Mouse (Mus musculus): ENCODE measurements around the gene Ppp1r3c. TPM values are rescaled to one million over a fixed set of nuclear protein-coding genes. Genes with fewer than 3 reads are reported as not detected.

Ppp1r3c gene
- polyA plus RNA-seq, 1 experiment from 2014 or later, result 3.5 TPM

GRCm38 (mm10) chr19:36713092-36713491, 23.4 kb downstream of the Ppp1r3c start:
- H3K27ac ChIP-seq, result no peak overlapping the region
- H3K4me3 ChIP-seq, result no peak overlapping the region
- H3K4me2 ChIP-seq (replicated peaks), result no peak overlapping the region
- no peaks in the 10 kb centered on the region for H3K36me3 ChIP-seq
- ATAC-seq (ENCODE audit: low FRiP score, low read depth), result no peak
- no peak overlapping the region for H3K9ac ChIP-seq
- no peaks in the 10 kb centered on the region for H3K27me3 ChIP-seq (replicated peaks)
- no peaks in the 10 kb centered on the region for H3K4me1 ChIP-seq
- WGBS, result 76% methylated on average over 13 of the region's 13 CpGs
- H3K9me3 ChIP-seq, result no peaks in the 10 kb centered on the region

GRCm38 (mm10) chr19:36706195-36706594, 30.3 kb downstream of the Ppp1r3c start:
- Histone ChIP-seq H3K27me3 (replicated peaks) (no peaks in the 10 kb centered on the region), H3K4me2 (replicated peaks) (no peak overlapping the region), H3K4me3 (no peak overlapping the region), H3K9ac (no peak overlapping the region), H3K4me1 (no peaks in the 10 kb centered on the region), H3K36me3 (no peaks in the 10 kb centered on the region), H3K27ac (no peak overlapping the region), H3K9me3 (no peaks in the 10 kb centered on the region)
- 86% methylated on average over 6 of the region's 6 CpGs for WGBS
- no peak for ATAC-seq (ENCODE audit: low FRiP score, low read depth)

- Histone ChIP-seq H3K27me3 (replicated peaks) (no peaks in the 10 kb centered on the region), H3K4me3 (no peak overlapping the region), H3K27ac (no peak overlapping the region), H3K4me2 (replicated peaks) (no peak overlapping the region), H3K9me3 (no peaks in the 10 kb centered on the region), H3K4me1 (no peaks in the 10 kb centered on the region), H3K9ac (no peak overlapping the region), H3K36me3 (no peaks in the 10 kb centered on the region)
- WGBS, result 80% methylated on average over 17 of the region's 17 CpGs
- ATAC-seq (ENCODE audit: low FRiP score, low read depth), result no peak
Observed at GRCm38 (mm10) chr19:36705286-36706146, 30.9 kb downstream of the Ppp1r3c start.

GRCm38 (mm10) chr19:36704763-36705162, 31.7 kb downstream of the Ppp1r3c start:
- no peak for ATAC-seq (ENCODE audit: low FRiP score, low read depth)
- H3K4me1 ChIP-seq, result no peaks in the 10 kb centered on the region
- H3K4me2 ChIP-seq (replicated peaks), result no peak overlapping the region
- H3K36me3 ChIP-seq, result no peaks in the 10 kb centered on the region
- no peaks in the 10 kb centered on the region for H3K9me3 ChIP-seq
- no peak overlapping the region for H3K9ac ChIP-seq
- no peaks in the 10 kb centered on the region for H3K27me3 ChIP-seq (replicated peaks)
- 85% methylated on average over 7 of the region's 7 CpGs for WGBS
- no peak overlapping the region for H3K27ac ChIP-seq
- no peak overlapping the region for H3K4me3 ChIP-seq

DNA sequence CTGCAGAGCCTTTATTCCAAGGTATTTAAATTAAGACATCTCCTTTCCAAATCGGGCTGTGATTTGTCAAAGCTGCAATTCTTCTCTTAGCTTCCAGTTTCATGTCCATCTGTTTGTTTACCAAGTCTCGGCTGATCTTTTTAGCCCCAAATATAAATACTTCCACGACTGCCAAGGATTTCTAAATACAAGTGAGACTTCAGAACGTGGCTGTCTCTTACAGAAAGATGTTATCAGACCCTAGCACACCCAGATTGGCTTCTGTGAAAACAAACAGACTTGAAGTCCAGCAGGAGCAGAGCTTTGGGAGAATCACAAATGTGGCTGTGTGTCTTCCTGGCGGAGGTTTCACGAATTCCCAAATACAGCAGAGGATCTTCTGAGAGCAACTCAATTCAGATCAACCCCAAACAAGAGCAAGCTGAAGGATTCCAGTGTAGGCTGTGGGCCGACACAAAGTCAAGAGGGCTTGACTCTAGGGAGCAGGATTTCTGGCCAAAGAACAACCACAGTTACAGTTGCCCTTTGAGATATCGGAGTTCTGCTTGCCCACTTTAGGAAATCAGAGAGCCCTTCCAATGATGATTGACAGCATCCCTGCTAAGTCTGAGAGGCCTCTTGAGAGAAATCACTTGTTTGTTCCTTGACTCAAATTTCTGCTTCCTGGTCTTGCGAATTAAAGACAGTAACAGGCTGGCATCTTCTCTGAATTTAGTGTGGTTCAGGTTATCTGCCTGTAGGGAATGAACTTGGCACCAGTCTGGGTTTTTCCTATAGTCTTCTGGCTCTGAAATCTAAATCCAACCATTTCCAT, 34.4 kb downstream of the Ppp1r3c start:
- no peaks in the 10 kb centered on the region for H3K27me3 ChIP-seq (replicated peaks)
- H3K27ac ChIP-seq, result no peak overlapping the region
- no peaks in the 10 kb centered on the region for H3K36me3 ChIP-seq
- no peak for ATAC-seq (ENCODE audit: low FRiP score, low read depth)
- 78% methylated on average over 9 of the region's 9 CpGs for WGBS
- no peak overlapping the region for H3K4me2 ChIP-seq (replicated peaks)
- no peak overlapping the region for H3K9ac ChIP-seq
- H3K4me3 ChIP-seq, result no peak overlapping the region
- H3K4me1 ChIP-seq, result peaks cover under 1% of the 10 kb centered on the region; the same call in 1 of the 2 replicates
- 0 out of 2 replicates have a peak, but pooled peaks cover 3% of the 10 kb centered on the region for H3K9me3 ChIP-seq

DNA sequence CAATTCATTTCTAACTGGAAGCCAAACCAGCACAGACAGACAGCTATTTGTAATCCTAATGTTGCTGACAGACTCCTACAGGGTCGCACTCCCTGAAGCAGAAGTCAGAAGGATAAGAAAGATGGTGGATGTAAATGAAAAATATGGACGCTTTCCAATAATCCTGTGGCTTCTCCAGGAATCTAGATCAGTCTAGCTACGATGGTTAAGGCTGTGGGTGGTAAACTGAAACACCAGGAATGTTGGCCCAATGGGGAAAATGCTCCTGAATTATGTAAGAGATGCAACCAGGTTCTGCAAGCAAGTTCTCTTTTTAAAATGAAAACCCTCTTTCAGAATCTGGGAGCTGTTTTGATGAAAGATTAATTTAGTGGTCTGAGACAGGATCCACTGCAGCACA, 35.1 kb downstream of the Ppp1r3c start:
- WGBS, result 75% methylated on average over 3 of the region's 3 CpGs
- no peak for ATAC-seq (ENCODE audit: low FRiP score, low read depth)

GRCm38 (mm10) chr19:36700937-36701336, 35.5 kb downstream of the Ppp1r3c start:
- Histone ChIP-seq H3K27me3 (replicated peaks) (no peaks in the 10 kb centered on the region), H3K27ac (no peak overlapping the region), H3K9me3 (0 out of 2 replicates have a peak, but pooled peaks cover 3% of the 10 kb centered on the region), H3K4me3 (no peak overlapping the region), H3K4me1 (peaks cover 6% of the 10 kb centered on the region), H3K4me2 (replicated peaks) (no peak overlapping the region), H3K36me3 (no peaks in the 10 kb centered on the region), H3K9ac (no peak overlapping the region)
- WGBS, result 76% methylated on average over 4 of the region's 4 CpGs
- no peak for ATAC-seq (ENCODE audit: low FRiP score, low read depth)

More for the DNA sequence above, 35.1 kb downstream of the Ppp1r3c start:
- H3K27ac ChIP-seq, result no peak overlapping the region
- H3K9ac ChIP-seq, result no peak overlapping the region
- H3K4me1 ChIP-seq, result peaks cover 6% of the 10 kb centered on the region
- H3K27me3 ChIP-seq (replicated peaks), result no peaks in the 10 kb centered on the region
- H3K4me2 ChIP-seq (replicated peaks), result no peak overlapping the region
- no peaks in the 10 kb centered on the region for H3K36me3 ChIP-seq
- 0 out of 2 replicates have a peak, but pooled peaks cover 3% of the 10 kb centered on the region for H3K9me3 ChIP-seq
- no peak overlapping the region for H3K4me3 ChIP-seq

DNA sequence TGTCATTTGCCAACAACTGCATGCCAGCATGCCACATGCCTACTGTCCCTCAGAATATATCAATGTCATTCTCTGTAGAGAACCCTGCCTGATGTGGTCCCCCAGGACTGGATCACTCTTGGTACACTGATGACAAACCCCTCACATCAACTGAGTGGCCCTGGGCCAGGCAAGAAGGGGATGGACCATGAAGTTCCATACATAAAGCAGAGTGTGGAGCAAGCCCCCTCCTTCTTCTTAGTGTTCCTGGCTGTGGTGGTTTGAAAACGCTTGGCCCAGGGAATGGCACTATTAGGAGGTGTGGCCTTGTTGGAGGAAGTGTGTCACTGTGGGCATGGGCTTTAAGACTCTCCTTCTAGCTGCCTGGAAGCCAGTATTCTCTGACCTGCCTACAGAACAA, 37.3 kb downstream of the Ppp1r3c start:
- Histone ChIP-seq H3K9me3 (0 out of 2 replicates have a peak, but pooled peaks cover 3% of the 10 kb centered on the region), H3K27me3 (replicated peaks) (no peaks in the 10 kb centered on the region), H3K9ac (no peak overlapping the region), H3K4me2 (replicated peaks) (no peak overlapping the region), H3K36me3 (no peaks in the 10 kb centered on the region), H3K27ac (no peak overlapping the region), H3K4me3 (no peak overlapping the region), H3K4me1 (peaks cover 6% of the 10 kb centered on the region)
- no peak for ATAC-seq (ENCODE audit: low FRiP score, low read depth)
- WGBS, result 78% methylated on average over 1 of the region's 1 CpGs

GRCm38 (mm10) chr19:36698200-36698599, 38.3 kb downstream of the Ppp1r3c start:
- Histone ChIP-seq H3K36me3 (no peaks in the 10 kb centered on the region), H3K4me1 (peaks cover 6% of the 10 kb centered on the region), H3K4me2 (replicated peaks) (no peak overlapping the region), H3K9me3 (0 out of 2 replicates have a peak, but pooled peaks cover 3% of the 10 kb centered on the region), H3K27me3 (replicated peaks) (no peaks in the 10 kb centered on the region), H3K9ac (no peak overlapping the region), H3K4me3 (no peak overlapping the region), H3K27ac (no peak overlapping the region)
- WGBS, result 80% methylated on average over 3 of the region's 3 CpGs
- ATAC-seq (ENCODE audit: low FRiP score, low read depth), result no peak

GRCm38 (mm10) chr19:36696601-36697122, 39.8 kb downstream of the Ppp1r3c start:
- no peaks in the 10 kb centered on the region for H3K27me3 ChIP-seq (replicated peaks)
- no peak overlapping the region for H3K4me3 ChIP-seq
- peaks cover 6% of the 10 kb centered on the region for H3K4me1 ChIP-seq
- H3K4me2 ChIP-seq (replicated peaks), result no peak overlapping the region
- WGBS, result 74% methylated on average over 7 of the region's 7 CpGs
- 0 out of 2 replicates have a peak, but pooled peaks cover 3% of the 10 kb centered on the region for H3K9me3 ChIP-seq
- ATAC-seq (ENCODE audit: low FRiP score, low read depth), result peak; percentile 44
- no peak overlapping the region for H3K9ac ChIP-seq
- peak overlapping the region; percentile 32; the same call in 1 of the 2 replicates for H3K27ac ChIP-seq
- H3K36me3 ChIP-seq, result no peaks in the 10 kb centered on the region

GRCm38 (mm10) chr19:36693530-36693929, 42.9 kb downstream of the Ppp1r3c start:
- H3K9me3 ChIP-seq, result no peaks in the 10 kb centered on the region
- H3K36me3 ChIP-seq, result no peaks in the 10 kb centered on the region
- ATAC-seq (ENCODE audit: low FRiP score, low read depth), result no peak
- H3K27me3 ChIP-seq (replicated peaks), result no peaks in the 10 kb centered on the region
- H3K4me3 ChIP-seq, result no peak overlapping the region
- H3K9ac ChIP-seq, result no peak overlapping the region
- 73% methylated on average over 2 of the region's 2 CpGs for WGBS
- H3K4me1 ChIP-seq, result peaks cover 6% of the 10 kb centered on the region
- H3K4me2 ChIP-seq (replicated peaks), result no peak overlapping the region
- no peak overlapping the region for H3K27ac ChIP-seq

DNA sequence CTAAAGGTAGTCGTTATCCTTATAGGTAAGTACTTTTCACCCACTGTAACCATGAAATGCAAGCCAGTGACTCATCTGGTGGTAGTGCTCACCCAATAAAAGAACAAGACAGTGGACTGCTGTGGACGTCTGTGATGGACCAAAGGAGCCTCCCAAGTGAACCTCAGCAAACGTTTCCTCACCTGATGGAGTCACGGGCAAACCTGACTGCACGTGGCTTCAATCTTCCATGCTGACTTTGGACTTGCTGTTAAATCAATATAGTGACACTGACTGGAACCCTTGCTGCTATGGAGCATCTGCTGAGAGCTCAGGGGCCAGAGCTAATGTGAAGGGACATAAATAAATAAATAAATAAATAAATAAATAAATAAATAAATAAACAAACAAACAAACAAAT, 44.5 kb downstream of the Ppp1r3c start:
- H3K27me3 ChIP-seq (replicated peaks), result no peaks in the 10 kb centered on the region
- no peak overlapping the region for H3K4me2 ChIP-seq (replicated peaks)
- H3K9me3 ChIP-seq, result no peaks in the 10 kb centered on the region
- H3K4me3 ChIP-seq, result no peak overlapping the region
- H3K27ac ChIP-seq, result no peak overlapping the region
- ATAC-seq (ENCODE audit: low FRiP score, low read depth), result no peak
- no peaks in the 10 kb centered on the region for H3K36me3 ChIP-seq
- peaks cover 5% of the 10 kb centered on the region for H3K4me1 ChIP-seq
- WGBS, result 84% methylated on average over 5 of the region's 5 CpGs
- H3K9ac ChIP-seq, result no peak overlapping the region

All from neural tube, embryonic 12.5 days (tissue).